Mouse (Mus musculus) midbrain, embryonic 14.5 days (tissue): ENCODE measurements around the gene Slk. TPM values are rescaled to one million over a fixed set of nuclear protein-coding genes. Genes with fewer than 3 reads are reported as not detected.

ENCODE experiments used
- ATAC-seq: fragments of 200-750 bp; cut with Nextera tagmentation; 2 replicates; pipeline ENCODE4 v1.8.0; 2017; ENCODE audit warnings: moderate number of reproducible peaks, moderate library complexity; ENCODE audit not compliant: low FRiP score, low TSS enrichment
- DNase-seq: peaks from one replicate; pipeline ENCODE4 v3.0.0-alpha.2; 2015
- H3K27ac ChIP-seq: fragments of 300-500 bp; sonication (generic); replicated peaks from 2 replicates; pipeline ENCODE4 v1.5.1; 2014; ENCODE audit warnings: mild to moderate bottlenecking, low read depth, low read length, moderate library complexity
- H3K27me3 ChIP-seq: fragments of 300-500 bp; sonication (generic); 2 replicates; pipeline ENCODE4 v1.6.1; 2014; ENCODE audit warnings: low read length, control low read depth, mixed read lengths; ENCODE audit not compliant: control insufficient read depth, insufficient read depth
- H3K36me3 ChIP-seq: fragments of 300-500 bp; sonication (generic); 2 replicates; pipeline ENCODE4 v1.6.1; 2014; ENCODE audit warnings: low read length, control low read depth; ENCODE audit not compliant: control insufficient read depth, insufficient read depth
- H3K4me1 ChIP-seq: fragments of 300-500 bp; sonication (generic); 2 replicates; pipeline ENCODE4 v1.6.1; 2014; ENCODE audit warnings: mild to moderate bottlenecking, antibody characterized with exemption, low read length, control low read depth; ENCODE audit not compliant: control insufficient read depth, insufficient read depth
- H3K4me2 ChIP-seq: fragments of 300-500 bp; sonication (generic); 2 replicates; pipeline ENCODE4 v1.6.1; 2014; ENCODE audit warnings: mild to moderate bottlenecking, low read length, moderate library complexity
- H3K4me3 ChIP-seq: fragments of 300-500 bp; sonication (generic); replicated peaks from 2 replicates; pipeline ENCODE4 v1.5.1; 2014; ENCODE audit warnings: low read depth, low read length
- H3K9ac ChIP-seq: fragments of 300-500 bp; sonication (generic); replicated peaks from 2 replicates; pipeline ENCODE4 v1.6.1; 2014; ENCODE audit warnings: mild to moderate bottlenecking, low read length, moderate library complexity
- H3K9me3 ChIP-seq: fragments of 300-500 bp; sonication (generic); 2 replicates; pipeline ENCODE4 v1.6.1; 2016; ENCODE audit warnings: low read length, control low read depth, mixed read lengths; ENCODE audit not compliant: control insufficient read depth
- WGBS: fragments of 180-500 bp; shearing (Covaris S2); extraction: QIAGEN DNeasy Blood & Tissue Kit; methylation state at CpG from one replicate; pipeline ENCODE4 v1.1.7; 2014; 5-methylcytosine and 5-hydroxymethylcytosine counted together
- polyA plus RNA-seq: library from polyadenylated mRNA; unstranded; fragments of >200 nt; fragmentation: Nextera tagmentation; extraction: Ambion mirVana; gene quantifications from 2 replicates; pipeline ENCODE4 v1.2.1, GENCODE M21; 2014

Slk gene
- polyA plus RNA-seq, 1 experiment from 2014 or later = 9.4 TPM

- no peak for DNase-seq
- no peak overlapping the region for H3K27ac ChIP-seq
- no peak overlapping the region for H3K4me2 ChIP-seq
- H3K4me3 ChIP-seq = no peak overlapping the region
- no peak overlapping the region for H3K9ac ChIP-seq
- no peaks in the 10 kb centered on the region for H3K36me3 ChIP-seq
- WGBS = 67% methylated on average over 7 of the region's 7 CpGs
- no peaks in the 10 kb centered on the region for H3K27me3 ChIP-seq
- no peak for ATAC-seq
- no peaks in the 10 kb centered on the region for H3K4me1 ChIP-seq
- no peaks in the 10 kb centered on the region for H3K9me3 ChIP-seq
Observed at GRCm38 (mm10) chr19:47542441-47542840, 37.0 kb upstream of the Slk start.

- ATAC-seq (no peak), DNase-seq (no peak)
- Histone ChIP-seq H3K4me3 (no peak overlapping the region), H3K27me3 (no peaks in the 10 kb centered on the region), H3K4me2 (no peak overlapping the region), H3K36me3 (no peaks in the 10 kb centered on the region), H3K9ac (no peak overlapping the region), H3K4me1 (no peaks in the 10 kb centered on the region), H3K9me3 (no peaks in the 10 kb centered on the region), H3K27ac (no peak overlapping the region)
- 81% methylated on average over 3 of the region's 3 CpGs for WGBS
Observed at GRCm38 (mm10) chr19:47545055-47545454, 34.4 kb upstream of the Slk start.

GRCm38 (mm10) chr19:47545528-47545927 is 34.0 kb upstream of the Slk start:
- Histone ChIP-seq H3K4me2 (no peak overlapping the region), H3K36me3 (no peaks in the 10 kb centered on the region), H3K27me3 (no peaks in the 10 kb centered on the region), H3K4me1 (no peaks in the 10 kb centered on the region), H3K9me3 (no peaks in the 10 kb centered on the region), H3K27ac (no peak overlapping the region), H3K4me3 (no peak overlapping the region), H3K9ac (no peak overlapping the region)
- DNase-seq = no peak
- ATAC-seq = no peak

- no peak overlapping the region for H3K27ac ChIP-seq
- DNase-seq = no peak
- H3K9ac ChIP-seq = no peak overlapping the region
- H3K4me2 ChIP-seq = no peak overlapping the region
- no peak overlapping the region for H3K4me3 ChIP-seq
- no peaks in the 10 kb centered on the region for H3K36me3 ChIP-seq
- no peaks in the 10 kb centered on the region for H3K27me3 ChIP-seq
- H3K9me3 ChIP-seq = no peaks in the 10 kb centered on the region
- ATAC-seq = no peak
- WGBS = 95% methylated on average over 11 of the region's 11 CpGs
- H3K4me1 ChIP-seq = no peaks in the 10 kb centered on the region
Observed at GRCm38 (mm10) chr19:47548432-47549076, 30.9 kb upstream of the Slk start.

GRCm38 (mm10) chr19:47549174-47549573 is 30.3 kb upstream of the Slk start:
- no peak for ATAC-seq
- no peak overlapping the region for H3K27ac ChIP-seq

GRCm38 (mm10) chr19:47549584-47549983 is 29.9 kb upstream of the Slk start:
- Histone ChIP-seq H3K4me1 (no peaks in the 10 kb centered on the region), H3K4me2 (no peak overlapping the region), H3K9ac (no peak overlapping the region), H3K36me3 (no peaks in the 10 kb centered on the region), H3K9me3 (no peaks in the 10 kb centered on the region), H3K4me3 (no peak overlapping the region), H3K27me3 (no peaks in the 10 kb centered on the region), H3K27ac (no peak overlapping the region)
- 85% methylated on average over 4 of the region's 4 CpGs for WGBS
- no peak for ATAC-seq
- no peak for DNase-seq

More at GRCm38 (mm10) chr19:47549174-47549573, 30.3 kb upstream of the Slk start:
- Histone ChIP-seq H3K27me3 (no peaks in the 10 kb centered on the region), H3K9me3 (no peaks in the 10 kb centered on the region), H3K4me2 (no peak overlapping the region), H3K36me3 (no peaks in the 10 kb centered on the region), H3K4me3 (no peak overlapping the region), H3K4me1 (no peaks in the 10 kb centered on the region), H3K9ac (no peak overlapping the region)
- DNase-seq = no peak
- 84% methylated on average over 9 of the region's 9 CpGs for WGBS

GRCm38 (mm10) chr19:47559145-47559544 is 20.3 kb upstream of the Slk start:
- Histone ChIP-seq H3K9me3 (no peaks in the 10 kb centered on the region), H3K9ac (no peak overlapping the region), H3K4me1 (no peaks in the 10 kb centered on the region), H3K4me3 (no peak overlapping the region), H3K4me2 (no peak overlapping the region), H3K27me3 (no peaks in the 10 kb centered on the region), H3K27ac (no peak overlapping the region), H3K36me3 (no peaks in the 10 kb centered on the region)
- 36% methylated on average over 5 of the region's 5 CpGs for WGBS
- ATAC-seq (no peak), DNase-seq (no peak)

- Histone ChIP-seq H3K4me2 (no peak overlapping the region), H3K27ac (no peak overlapping the region), H3K9me3 (no peaks in the 10 kb centered on the region), H3K27me3 (no peaks in the 10 kb centered on the region), H3K4me1 (peaks cover 1% of the 10 kb centered on the region), H3K9ac (no peak overlapping the region), H3K4me3 (no peak overlapping the region), H3K36me3 (no peaks in the 10 kb centered on the region)
- no peak for DNase-seq
- 41% methylated on average over 14 of the region's 14 CpGs for WGBS
- no peak for ATAC-seq
Observed at GRCm38 (mm10) chr19:47559751-47560512, 19.5 kb upstream of the Slk start.
